Comparison of ENCODE assay signal across 24 mouse cellular contexts in the genomic region with DNA sequence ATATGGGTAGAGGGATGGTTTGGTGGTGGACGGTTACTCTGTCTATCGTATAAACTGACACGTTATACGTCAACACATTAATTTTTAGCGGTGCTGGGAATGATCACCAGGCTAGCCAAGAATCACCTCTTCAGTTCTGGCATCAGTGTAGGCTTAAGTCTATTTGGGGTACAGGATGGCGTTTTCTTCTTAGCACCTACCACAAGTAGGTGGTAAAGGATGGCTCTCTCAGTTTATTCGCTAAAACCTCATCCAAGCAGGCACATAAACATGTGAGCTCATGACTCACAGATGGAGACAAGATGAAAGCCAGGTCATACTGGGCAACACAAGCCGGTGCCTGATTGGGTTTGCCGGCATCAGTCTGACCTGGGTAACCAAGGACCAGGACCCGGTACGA.
"Had no signal": no experiment of that assay in that cellular context is flagged by ENCODE, and none has a peak within 500 bp of the region (broad histone marks: within the 10 kb centered on the region; RNA-seq: fewer than 3 reads in every experiment).

No protein-coding gene starts in this region.

- H3K27me3 ChIP-seq: heart, embryonic 13.5 days; heart, embryonic 15.5 days; hindbrain, embryonic 13.5 days; hindbrain, embryonic 15.5 days; kidney, embryonic 15.5 days; limb, embryonic 12.5 days; liver, embryonic 13.5 days had no signal

- H3K36me3 ChIP-seq: heart, embryonic 13.5 days; heart, embryonic 15.5 days; hindbrain, embryonic 13.5 days; hindbrain, embryonic 15.5 days; kidney, embryonic 15.5 days; limb, embryonic 10.5 days; limb, embryonic 12.5 days; liver, embryonic 13.5 days had no signal

- H3K4me3 ChIP-seq: heart, adult 2 months; heart, embryonic 13.5 days; heart, embryonic 15.5 days; hindbrain, embryonic 13.5 days; hindbrain, embryonic 15.5 days; kidney, embryonic 15.5 days; layer of hippocampus, adult 2 months; limb, embryonic 10.5 days; limb, embryonic 12.5 days; liver, embryonic 13.5 days had no signal

- H3K27ac ChIP-seq: heart, adult 2 months; heart, embryonic 13.5 days; heart, embryonic 15.5 days; hindbrain, embryonic 13.5 days; hindbrain, embryonic 15.5 days; hindbrain, postnatal 0 days; kidney, embryonic 15.5 days; kidney, postnatal 0 days; layer of hippocampus, adult 2 months; limb, embryonic 10.5 days; limb, embryonic 12.5 days; liver, embryonic 13.5 days had no signal

- H3K4me1 ChIP-seq: heart, embryonic 15.5 days; limb, embryonic 10.5 days; limb, embryonic 12.5 days; liver, embryonic 13.5 days had no signal

- DNase-seq: gastrocnemius, postnatal 14 days; gastrocnemius, postnatal 36 days; heart, adult 2 months; heart, postnatal 14 days; heart, postnatal 36 days; kidney, adult 11 months; kidney, adult 2 months; kidney, adult 9 months; kidney, postnatal 4 days; liver; liver, embryonic 13.5 days had no signal

- H3K9me3 ChIP-seq: heart, embryonic 13.5 days; heart, embryonic 15.5 days; hindbrain, embryonic 15.5 days; kidney, embryonic 15.5 days; limb, embryonic 10.5 days; limb, embryonic 12.5 days; liver, embryonic 13.5 days had no signal

- H3K4me2 ChIP-seq: heart, embryonic 11.5 days; heart, embryonic 13.5 days; heart, embryonic 15.5 days; hindbrain, embryonic 13.5 days; hindbrain, embryonic 15.5 days; kidney, embryonic 15.5 days; limb, embryonic 12.5 days; liver, embryonic 11.5 days; liver, embryonic 13.5 days had no signal

- H3K9ac ChIP-seq: heart, embryonic 13.5 days; heart, embryonic 15.5 days; hindbrain, embryonic 13.5 days; hindbrain, embryonic 15.5 days; kidney, embryonic 15.5 days; limb, embryonic 12.5 days; liver, embryonic 13.5 days had no signal

- ATAC-seq: hindbrain, postnatal 0 days; intestine, embryonic 16.5 days had no signal
